Mouse (Mus musculus) left cerebral cortex, postnatal 36 days (tissue): Measurements from ENCODE around the gene Gm26602. TPM values are rescaled to one million over a fixed set of nuclear protein-coding genes. Genes with fewer than 3 reads are reported as not detected.
A peak's percentile ranks its signal among the peaks of the same experiment; 100 is the strongest.

ENCODE experiments used
- DNase-seq, 2 experiments: peaks; one replicate each; pipeline ENCODE4 v3.0.0; 2021 to 2022; ENCODE audit warnings: low spot score in 2 of 2, mixed read lengths in 1 of 2
- intact Hi-C: fragments of 180-260 bp; cut with DNase I; formaldehyde crosslinking; loops from one replicate; pipeline ENCODE4 v1.15.1; 2025
- total RNA-seq, 2 experiments: library from RNA; stranded (reverse); gene quantifications; 2 replicates each; pipeline ENCODE4 v1.2.3; 2021

Gene Gm26602
- total RNA-seq, 2 experiments from 2014 or later = not detected

DNA sequence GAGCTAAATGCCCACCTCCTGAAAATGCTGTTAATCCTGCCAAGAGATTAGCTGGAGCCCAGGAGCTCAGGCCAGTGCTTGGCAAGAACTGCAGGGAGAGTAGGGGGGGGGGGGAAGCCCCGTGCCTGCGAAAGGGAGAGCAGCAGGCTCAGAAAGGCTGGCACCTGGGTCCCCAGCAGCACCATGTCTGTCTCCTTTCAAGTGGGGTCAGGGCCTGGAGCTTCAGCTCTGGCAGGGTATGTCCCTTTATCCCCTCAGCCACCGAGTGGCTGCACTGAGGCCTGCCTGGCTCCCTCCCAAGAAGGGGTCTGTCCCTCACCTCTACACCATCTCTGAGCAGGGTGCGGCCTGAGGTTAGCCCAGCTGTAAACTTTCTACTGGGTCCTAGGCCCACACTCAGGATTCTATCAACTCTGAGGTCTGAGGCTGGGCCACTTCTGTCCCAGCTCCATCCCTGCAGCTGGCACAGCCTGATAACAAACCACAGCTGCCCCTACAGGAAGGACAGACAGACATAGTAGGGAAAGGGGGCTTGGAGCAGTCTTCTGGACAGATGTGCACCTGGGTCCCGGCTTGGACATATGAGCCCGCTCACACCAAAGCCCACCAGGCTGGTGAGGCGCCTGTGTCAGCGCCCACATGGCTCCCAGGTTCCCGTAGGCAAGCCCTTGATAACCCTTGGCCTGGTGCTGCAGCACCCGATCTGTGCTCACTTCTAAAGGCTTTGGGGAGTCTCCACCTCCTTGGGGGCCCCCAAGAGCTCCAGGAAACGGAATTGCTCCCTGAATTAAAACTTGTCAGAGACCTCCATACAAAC, 3.7 kb downstream of the Gm26602 start:
- intact Hi-C loops = no loop called here
- DNase-seq = no peak

DNA sequence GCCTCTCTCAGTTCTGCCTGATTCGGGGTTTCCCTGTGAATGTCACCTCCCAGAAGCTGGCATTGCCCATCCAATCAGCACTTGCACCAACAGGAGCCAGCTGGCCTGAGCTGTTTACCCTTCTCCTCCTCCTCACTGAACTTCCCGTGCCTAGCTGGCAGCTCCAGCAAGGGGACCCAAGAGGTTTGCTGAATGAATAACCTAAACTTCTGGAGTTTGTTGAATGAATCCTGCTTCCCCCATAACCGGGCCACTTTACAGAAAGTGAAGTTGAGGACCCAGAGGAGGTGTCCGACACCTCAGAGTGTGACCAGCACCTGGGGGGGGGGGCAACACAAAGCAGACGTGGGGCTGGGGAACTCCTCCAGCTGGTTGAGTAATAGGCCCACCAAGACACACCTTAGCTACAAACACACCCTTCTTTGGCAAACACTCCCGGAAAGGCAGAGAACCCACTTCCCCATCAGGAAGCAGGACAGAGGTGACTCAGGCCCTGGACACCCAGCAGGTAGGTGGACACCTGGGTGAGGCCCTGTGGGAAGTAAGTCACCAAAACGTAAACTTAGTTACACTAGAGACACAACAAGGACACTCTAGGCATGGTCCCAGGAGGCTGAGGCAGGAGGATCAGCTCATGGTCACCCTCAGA, 4.4 kb downstream of the Gm26602 start:
- DNase-seq = no peak
- intact Hi-C loops = no loop called here

DNA sequence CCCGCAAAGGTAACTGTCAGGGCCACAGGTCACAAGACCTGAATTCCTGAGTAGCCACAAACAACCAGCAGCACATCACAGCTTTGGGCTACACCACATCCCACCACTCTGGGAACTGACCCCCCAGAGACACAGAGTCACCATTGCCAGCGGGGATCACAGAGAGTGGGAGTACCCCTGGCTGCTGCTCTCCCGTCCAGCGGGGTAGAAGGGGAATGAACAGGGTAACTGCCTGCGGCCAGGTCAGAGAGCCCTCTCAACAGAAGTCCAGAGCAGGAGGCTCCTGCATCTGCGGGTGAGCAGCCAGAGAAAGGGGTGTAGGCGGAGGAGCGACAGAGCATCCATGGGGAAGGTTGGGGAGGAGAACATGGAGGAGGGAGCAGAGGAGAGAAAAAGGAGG, 5.4 kb downstream of the Gm26602 start:
- DNase-seq = peak in 1 of 2 experiments; percentile 49
- intact Hi-C loops = no loop called here

DNA sequence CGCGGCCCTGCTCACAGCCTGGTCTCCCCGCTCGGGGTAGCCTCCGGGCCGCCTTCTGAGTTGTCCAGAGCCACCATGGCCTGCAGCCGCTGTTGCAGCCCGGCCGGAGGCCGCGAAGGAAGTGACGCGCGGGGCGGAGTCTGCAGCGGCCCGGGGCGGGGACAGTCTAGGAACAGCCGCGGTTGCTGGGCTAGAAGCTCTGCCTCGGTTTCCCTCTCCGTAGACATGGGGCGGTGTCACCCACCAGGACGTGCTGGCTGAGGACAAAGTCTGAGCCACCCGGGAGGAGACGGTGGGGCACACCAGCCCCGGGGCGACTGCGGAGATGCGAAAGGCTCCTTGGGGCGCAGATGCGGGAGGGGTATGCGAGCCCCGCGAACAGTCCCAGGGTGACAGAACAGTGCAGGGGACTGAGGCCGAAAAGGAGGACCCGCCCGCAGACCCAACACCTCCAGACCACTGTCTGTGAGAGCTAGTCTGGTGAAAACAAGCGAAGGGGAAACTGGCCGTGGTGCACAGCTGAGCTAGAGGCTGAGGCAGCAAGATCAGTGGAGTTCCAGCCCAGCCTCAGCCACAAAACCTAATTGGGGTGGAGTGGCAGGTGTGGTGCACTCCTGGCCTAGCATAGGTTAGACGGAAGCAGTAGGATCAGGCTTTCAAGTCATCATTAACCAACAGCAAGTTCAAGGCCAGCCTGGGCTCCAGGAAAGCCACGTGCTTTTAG, 6.3 kb downstream of the Gm26602 start, which contains the start of gene Kiss1r:
TSS of gene Kiss1r (plus strand) at position 164 of the 724 bp plus-strand sequence.
- DNase-seq = peak; percentile 84 to 88
- intact Hi-C loops = no loop called here

DNA sequence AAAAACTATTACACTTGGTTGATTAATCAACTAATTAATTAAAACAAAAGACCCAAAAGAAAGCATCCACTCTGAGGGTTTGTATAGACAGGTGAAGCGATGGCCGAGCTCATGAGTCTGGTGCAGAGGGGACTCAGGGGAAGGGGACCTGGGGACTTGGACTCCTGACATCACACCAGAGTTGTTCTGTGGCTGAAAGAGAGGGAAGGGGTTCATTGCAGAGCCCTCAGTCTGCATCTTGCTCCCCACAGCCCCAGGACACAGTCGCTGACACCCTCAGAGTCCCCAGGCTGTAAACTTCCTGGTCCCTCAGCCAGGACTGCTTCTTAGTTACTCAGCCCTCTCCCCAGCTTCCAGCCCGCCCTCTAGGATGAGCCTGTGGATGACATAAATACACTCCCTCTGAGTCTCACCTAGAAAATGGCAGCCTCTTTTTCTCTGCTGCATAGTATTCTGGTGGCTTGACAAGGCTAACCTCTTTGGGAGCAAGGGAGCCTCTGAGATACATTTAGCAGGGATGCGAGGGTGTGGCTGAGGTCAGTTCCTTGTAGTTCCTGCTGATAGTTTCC, 7.0 kb downstream of the Gm26602 start:
- intact Hi-C loops = no loop called here
- DNase-seq = no peak

DNA sequence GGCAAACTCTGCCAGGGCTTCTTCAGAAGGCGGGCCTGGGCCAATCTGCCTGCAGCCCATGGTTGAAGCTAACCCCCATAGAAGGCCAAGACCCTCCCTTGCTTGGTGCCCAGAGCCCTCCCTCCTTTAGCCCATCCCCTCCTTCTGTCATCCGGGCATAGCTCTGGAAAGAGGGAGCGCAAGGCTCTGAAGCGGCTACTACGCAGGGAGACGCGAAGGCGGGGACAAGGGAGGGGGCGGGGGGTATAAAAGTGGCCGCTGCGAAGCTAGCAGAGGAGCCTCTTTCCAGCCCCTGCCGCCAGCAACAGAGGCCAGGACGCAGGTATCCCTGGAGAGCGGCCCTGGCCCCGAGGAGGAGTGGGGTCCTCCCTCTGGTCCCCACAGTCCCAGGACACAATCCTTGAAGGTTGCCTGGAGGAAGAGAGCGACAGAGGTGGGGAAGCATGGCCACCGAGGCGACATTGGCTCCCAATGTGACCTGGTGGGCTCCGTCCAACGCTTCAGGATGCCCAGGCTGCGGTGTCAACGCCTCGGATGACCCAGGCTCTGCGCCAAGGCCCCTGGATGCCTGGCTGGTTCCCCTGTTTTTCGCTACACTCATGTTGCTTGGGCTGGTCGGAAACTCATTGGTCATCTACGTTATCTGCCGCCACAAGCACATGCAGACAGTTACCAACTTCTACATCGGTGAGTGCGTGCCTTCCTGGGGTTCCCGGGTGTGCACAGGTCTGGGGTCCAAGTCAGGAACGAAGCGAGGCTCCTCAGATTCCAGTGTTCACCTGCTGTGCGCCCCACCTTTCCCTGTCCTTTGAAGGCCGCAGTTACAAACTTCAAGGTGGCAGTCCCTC, 7.8 kb downstream of the Gm26602 start:
- intact Hi-C loops = no loop called here
- DNase-seq = no peak

DNA sequence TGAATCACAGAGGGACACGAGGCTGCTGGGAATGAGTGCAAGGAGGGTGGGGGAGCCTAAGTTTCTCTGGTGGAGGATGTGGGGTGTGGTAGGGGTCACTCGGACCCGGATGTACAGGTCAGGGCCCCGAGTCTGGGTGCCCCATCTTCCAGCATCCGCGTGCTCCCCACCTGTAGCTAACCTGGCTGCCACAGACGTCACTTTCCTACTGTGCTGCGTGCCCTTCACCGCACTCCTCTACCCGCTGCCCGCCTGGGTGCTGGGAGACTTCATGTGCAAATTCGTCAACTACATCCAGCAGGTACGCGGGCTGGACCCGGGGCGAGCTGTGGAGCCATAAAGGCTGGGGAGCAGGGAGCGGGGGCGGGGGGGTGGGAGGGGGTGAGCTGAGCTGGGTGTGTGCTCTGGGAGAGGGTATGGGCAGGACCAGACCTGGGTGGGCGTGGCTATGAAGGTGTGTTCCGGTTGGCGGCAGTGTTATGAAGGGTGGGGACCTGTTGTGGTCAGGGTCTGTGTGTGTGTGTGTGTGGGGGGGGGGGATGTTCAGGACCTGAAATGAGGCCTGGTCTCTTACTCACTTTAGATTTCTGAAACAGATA, 8.7 kb downstream of the Gm26602 start:
- DNase-seq = no peak
- intact Hi-C loops = no loop called here

DNA sequence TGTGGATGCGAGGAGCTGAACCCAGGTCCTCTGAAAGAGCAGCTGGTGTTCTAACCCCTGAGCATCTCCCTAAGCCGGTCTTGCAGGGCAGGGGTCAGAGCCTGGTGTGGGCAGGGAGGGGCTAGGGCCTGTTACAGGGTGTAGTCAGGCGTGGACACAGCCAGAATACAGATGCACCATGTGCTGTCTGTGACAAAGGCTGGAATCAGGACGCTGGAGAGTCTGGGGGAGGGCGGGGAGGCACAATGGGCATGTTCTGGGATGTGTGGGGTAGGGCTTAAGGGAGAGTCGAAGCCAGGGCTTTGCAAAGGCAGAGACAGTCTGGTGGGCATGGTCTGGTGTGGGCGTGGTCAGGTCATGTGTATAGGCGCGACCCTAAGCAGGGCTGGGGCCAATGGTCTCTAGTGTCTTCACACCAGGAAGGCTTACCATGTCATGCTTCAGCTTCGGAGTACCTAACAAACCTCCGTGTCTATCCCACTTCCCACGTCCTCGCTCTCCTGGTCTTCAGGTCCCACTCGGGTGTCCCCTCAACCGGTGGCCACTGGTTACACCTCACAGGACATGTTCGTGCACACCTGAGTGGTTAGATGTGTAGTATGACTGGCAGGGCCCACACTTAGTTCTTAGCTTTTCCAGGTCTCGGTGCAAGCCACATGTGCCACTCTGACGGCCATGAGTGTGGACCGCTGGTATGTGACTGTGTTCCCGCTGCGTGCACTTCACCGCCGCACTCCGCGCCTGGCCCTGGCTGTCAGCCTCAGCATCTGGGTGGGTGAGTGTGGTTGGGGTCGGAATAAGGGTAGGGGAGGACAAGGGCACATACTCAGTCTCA, 9.6 kb downstream of the Gm26602 start:
- intact Hi-C loops = loop anchor here (5.0 kb wide), 1 partner anchor 38 kb away; no protein-coding TSS in a partner anchor
- no peak for DNase-seq

DNA sequence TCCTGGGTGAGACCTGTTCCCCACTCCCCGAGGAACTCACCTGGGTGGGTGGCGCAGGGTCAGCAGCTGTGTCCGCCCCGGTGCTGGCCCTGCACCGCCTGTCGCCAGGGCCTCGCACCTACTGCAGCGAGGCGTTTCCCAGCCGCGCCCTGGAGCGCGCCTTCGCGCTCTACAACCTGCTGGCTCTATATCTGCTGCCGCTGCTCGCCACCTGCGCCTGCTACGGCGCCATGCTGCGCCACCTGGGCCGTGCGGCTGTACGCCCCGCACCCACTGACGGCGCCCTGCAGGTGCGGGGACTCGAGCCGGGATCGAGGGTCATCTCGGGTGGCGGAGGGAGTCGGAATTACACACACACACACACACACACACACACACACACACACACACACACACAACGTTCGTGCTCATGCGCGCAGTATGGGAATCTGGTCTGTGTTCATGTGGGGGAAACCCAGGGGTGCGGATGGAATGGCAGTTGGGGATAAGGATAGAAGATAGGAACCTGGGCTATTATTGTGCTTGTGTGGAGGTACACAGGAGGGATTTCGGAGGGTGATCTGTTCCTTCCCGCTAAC, 10.4 kb downstream of the Gm26602 start, which contains the start of gene R3hdm4:
TSS of gene R3hdm4 (minus strand) at position 251 of the 578 bp plus-strand sequence.
- intact Hi-C loops = loop anchor here (5.0 kb wide), 1 partner anchor 39 kb away; no protein-coding TSS in a partner anchor
- DNase-seq = peak in 1 of 2 experiments; percentile 34

DNA sequence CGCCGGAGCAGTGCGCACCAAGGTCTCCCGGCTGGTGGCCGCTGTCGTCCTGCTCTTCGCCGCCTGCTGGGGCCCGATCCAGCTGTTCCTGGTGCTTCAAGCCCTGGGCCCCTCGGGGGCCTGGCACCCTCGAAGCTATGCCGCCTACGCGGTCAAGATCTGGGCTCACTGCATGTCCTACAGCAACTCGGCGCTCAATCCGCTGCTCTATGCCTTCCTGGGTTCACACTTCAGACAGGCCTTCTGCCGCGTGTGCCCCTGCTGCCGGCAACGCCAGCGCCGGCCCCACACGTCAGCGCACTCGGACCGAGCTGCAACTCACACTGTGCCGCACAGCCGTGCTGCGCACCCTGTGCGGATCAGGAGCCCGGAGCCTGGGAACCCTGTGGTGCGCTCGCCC, 10.9 kb downstream of the Gm26602 start:
- DNase-seq = no peak
- intact Hi-C loops = loop anchor here (5.0 kb wide), 1 partner anchor 39 kb away; no protein-coding TSS in a partner anchor

DNA sequence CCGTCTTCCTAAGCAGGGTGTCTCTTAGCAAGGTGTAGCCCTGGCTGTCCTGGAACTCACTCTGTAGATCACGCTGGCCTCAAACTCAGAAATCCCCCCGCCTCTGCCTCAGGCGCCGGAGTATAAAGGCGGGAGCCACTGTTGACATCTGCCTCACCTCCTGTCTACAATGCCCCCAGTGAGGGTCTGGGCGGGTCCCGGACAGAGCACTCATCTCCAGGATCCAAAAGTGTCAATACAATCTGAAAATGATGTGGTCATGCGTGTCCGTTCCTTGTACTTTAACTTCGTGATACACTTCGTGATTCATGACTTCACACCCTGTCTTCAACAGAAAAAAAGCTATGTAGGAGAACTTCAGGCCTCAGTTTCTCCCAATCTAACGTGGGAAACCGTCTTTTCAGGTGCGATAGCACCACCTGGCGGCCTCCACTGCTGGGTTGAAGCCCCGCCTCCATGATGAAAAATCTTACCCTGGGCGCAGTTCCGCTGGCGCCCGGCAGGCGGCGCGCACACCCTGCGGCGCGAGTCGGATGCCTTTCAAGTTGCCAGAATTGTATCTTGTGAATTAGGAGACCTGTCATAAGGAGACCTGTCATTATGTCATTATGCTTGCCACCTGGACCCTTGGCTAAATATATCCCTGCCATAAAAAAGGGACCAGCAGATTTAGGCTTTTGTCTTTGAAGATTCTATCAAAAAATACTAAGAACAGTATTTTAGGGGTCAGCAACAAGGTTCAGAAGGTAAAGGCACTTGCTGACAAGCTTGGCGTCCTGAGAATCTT, 14.5 kb downstream of the Gm26602 start:
- peak; percentile 91 to 95 for DNase-seq

DNA sequence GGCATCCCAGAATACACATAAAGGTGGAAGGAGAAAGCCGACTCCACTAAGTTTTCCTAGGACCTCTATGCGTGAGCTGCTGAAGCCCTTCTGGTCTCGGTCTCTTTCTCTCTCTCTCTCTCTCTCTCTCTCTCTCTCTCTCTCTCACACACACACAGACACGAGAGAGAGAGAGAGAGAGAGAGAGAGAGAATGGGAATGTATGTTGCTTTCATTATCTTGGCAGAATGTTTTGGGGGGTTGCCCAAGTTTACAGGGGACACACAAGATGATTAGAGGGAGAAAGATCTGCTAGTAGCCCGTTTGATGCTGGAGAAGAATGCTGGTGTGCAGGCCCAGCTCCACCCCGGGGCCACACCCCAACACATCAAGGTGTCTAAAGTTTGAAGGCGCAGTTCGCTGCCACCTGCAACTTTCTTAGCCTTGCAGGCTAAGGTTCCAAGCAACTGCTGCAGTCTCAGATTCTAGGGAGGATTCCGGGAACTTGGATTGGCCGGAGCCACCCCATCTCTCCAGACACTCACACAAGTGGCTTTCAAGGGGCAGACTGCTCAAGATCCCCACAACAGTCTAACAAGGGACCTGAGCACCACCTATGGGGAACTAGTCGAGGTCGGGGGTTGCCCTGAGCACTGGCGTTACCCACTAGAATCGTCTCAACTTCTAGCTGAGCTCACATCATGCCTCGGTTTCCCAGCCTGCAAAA, 15.3 kb downstream of the Gm26602 start:
- DNase-seq = no peak
- intact Hi-C loops = loop anchor here (1.0 to 2.0 kb wide), 4 partner anchors 28 to 91 kb away; no protein-coding TSS in a partner anchor

More for the DNA sequence above, 14.5 kb downstream of the Gm26602 start:
- intact Hi-C loops = loop anchor here (1.0 to 5.0 kb wide), 5 partner anchors 29 to 90 kb away; no protein-coding TSS in a partner anchor

DNA sequence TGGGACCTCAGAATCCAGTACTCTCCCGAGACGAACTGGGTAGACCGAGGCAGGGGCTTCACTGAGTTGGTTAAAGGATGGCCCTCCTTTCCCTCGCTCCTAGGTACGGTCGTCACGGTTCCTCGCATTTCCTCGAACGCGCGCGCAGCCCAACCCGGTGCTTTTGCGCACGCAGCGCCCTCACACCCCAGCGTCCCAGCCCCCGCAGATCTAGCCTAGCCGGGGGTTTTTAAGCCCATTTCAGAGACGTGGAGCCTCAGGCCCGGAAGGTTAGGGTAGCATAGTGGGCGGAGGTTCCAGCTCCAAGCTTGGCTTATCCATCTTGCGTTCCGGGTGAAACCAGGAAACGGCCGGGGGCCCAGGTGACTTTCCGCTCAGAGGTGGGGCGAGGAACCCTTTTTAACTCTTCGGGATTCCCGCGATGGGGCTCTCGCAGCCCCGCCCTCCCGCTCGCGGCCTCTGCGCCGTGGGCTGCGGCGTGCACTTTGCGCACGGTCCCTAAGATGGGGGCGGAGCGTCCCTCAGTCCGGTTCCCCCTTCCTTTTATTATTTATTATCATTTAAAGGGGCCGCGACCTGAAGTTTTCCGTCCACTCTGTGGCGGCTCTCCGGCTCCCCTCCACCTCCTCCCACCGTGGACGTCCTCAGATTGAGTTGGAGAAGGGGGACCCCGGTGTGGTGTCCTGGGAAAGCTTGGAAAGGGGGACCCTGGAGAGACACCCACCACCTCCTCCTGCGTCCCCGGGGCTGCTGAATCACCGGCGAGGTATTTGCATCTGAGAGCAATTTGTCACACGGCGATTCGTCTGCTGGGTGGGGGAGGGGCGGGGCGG, 16.1 kb downstream of the Gm26602 start, which contains the start of gene Arid3a:
TSS of gene Arid3a (plus strand) at position 553 of the 833 bp plus-strand sequence.
- peak; percentile 87 to 90 for DNase-seq
- intact Hi-C loops = no loop called here

DNA sequence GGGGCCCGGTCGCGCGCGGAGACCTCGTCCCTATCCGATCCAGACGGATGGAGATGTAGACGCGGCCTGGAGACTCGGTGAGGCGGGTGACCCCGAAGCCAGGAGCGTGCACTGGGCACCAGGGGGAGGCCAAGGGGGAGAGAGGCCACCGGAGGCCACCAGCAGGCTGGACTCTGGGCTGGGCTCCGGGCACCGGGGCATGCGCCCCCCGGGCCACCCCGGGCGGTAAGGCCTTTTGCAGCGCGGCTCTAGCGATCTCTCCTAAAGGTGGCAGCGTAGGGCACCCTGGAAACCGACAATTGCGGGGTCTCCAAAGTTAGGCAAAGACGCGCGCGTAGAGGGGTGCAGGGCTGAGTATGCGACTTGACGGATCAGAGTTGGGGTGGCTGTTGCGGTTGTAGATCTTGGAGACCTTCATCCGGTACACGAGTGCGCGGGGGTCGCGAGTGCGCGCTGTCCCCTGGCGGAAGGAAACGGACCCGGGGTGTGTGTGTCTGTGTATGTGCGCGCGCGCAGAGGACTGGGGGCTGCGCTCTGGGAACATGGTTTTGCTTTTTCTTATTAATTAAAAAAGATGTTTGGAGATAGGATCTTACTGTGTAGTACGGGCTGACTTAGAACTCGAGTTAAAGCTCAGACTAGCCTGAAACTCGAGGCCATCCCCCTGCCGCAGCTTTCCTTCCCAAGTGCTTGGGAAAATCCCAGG, 16.8 kb downstream of the Gm26602 start:
- intact Hi-C loops = no loop called here
- peak; percentile 55 to 68 for DNase-seq
